Mouse (Mus musculus) layer of hippocampus, postnatal 14 days (tissue): Measurements from ENCODE around the gene Paf1. TPM values are rescaled to one million over a fixed set of nuclear protein-coding genes. Genes with fewer than 3 reads are reported as not detected.
A peak's percentile ranks its signal among the peaks of the same experiment; 100 is the strongest.

Experiments used
- DNase-seq, 2 experiments: peaks; one replicate each; pipeline ENCODE4 v3.0.0; 2021 to 2022; ENCODE audit warnings: low spot score in 2 of 2, mixed read lengths in 1 of 2
- long read RNA-seq, 2 experiments: library from polyadenylated mRNA; stranded (forward); transcript quantifications; one replicate each; pipeline ENCODE4 v2.0.0; 2021
- total RNA-seq, 2 experiments: library from RNA; stranded (reverse); gene quantifications; 2 replicates each; pipeline ENCODE4 v1.2.3; 2021

The Paf1 gene
- total RNA-seq, result 10 to 100 TPM; 73.5 to 74.2 TPM
- long read RNA-seq, experiment 1, transcript Paf1-201 (14 exons, 2,003 nt), result major isoform, 25 of 32 reads
- long read RNA-seq, experiment 1, partial matches to known transcripts, result 3 of 32 reads
- long read RNA-seq, experiment 1, other reads (novel, unspliced or antisense), result 4 of 32 reads
- long read RNA-seq, experiment 2, transcript Paf1-201 (14 exons, 2,003 nt), result major isoform, 46 of 54 reads
- long read RNA-seq, experiment 2, partial matches to known transcripts, result 3 of 54 reads
- long read RNA-seq, experiment 2, other reads (novel, unspliced or antisense), result 5 of 54 reads

- peak; percentile 91 to 99 for DNase-seq
These were observed at the start of gene Paf1, which contains the start of gene Med29 for GRCm38 (mm10) chr7:28392429-28393271. Gene Paf1 (plus strand): TSS chr7:28392951. Gene Med29 (minus strand): TSS chr7:28392708.

- peak in 1 of 2 experiments; percentile 49 for DNase-seq
These were observed 48.1 kb upstream of the Paf1 start for GRCm38 (mm10) chr7:28344637-28345036.

GRCm38 (mm10) chr7:28347746-28348145, 45.0 kb upstream of the Paf1 start:
- no peak for DNase-seq

GRCm38 (mm10) chr7:28348601-28349000, 44.1 kb upstream of the Paf1 start:
- DNase-seq, result no peak

- DNase-seq, result peak; percentile 98 to 99
These were observed 42.4 kb upstream of the Paf1 start, which contains the start of gene Rps16 for GRCm38 (mm10) chr7:28350155-28350883. Gene Rps16 (plus strand): TSS chr7:28350652.

- no peak for DNase-seq
These were observed 41.0 kb upstream of the Paf1 start for GRCm38 (mm10) chr7:28351676-28352191.

- DNase-seq, result no peak
These were observed 39.5 kb upstream of the Paf1 start for GRCm38 (mm10) chr7:28353267-28353666.

- DNase-seq, result no peak
These were observed 38.6 kb upstream of the Paf1 start for GRCm38 (mm10) chr7:28354113-28354581.

- no peak for DNase-seq
These were observed 38.2 kb upstream of the Paf1 start for GRCm38 (mm10) chr7:28354596-28354995.

- DNase-seq, result no peak
These were observed 37.5 kb upstream of the Paf1 start for GRCm38 (mm10) chr7:28355221-28355620.

GRCm38 (mm10) chr7:28356981-28357380, 35.8 kb upstream of the Paf1 start:
- DNase-seq, result no peak

GRCm38 (mm10) chr7:28357984-28358383, 34.8 kb upstream of the Paf1 start:
- no peak for DNase-seq

GRCm38 (mm10) chr7:28358431-28358830, 34.3 kb upstream of the Paf1 start:
- DNase-seq, result no peak

GRCm38 (mm10) chr7:28359854-28360253, 32.9 kb upstream of the Paf1 start:
- DNase-seq, result no peak

GRCm38 (mm10) chr7:28360291-28360690, 32.5 kb upstream of the Paf1 start:
- no peak for DNase-seq

GRCm38 (mm10) chr7:28361647-28362341, 31.0 kb upstream of the Paf1 start:
- no peak for DNase-seq

GRCm38 (mm10) chr7:28362441-28363060, 30.2 kb upstream of the Paf1 start:
- DNase-seq, result no peak

GRCm38 (mm10) chr7:28367663-28368275, 25.0 kb upstream of the Paf1 start:
- no peak for DNase-seq

GRCm38 (mm10) chr7:28368276-28368920, 24.4 kb upstream of the Paf1 start:
- DNase-seq, result no peak
